Mouse (Mus musculus) Muller cell, postnatal 12 days (primary cell): Measurements from ENCODE around the gene Rnaseh2c.

Source experiments
- DNase-seq: peaks from one replicate; pipeline ENCODE4 v3.0.0-alpha.2; 2015; ENCODE audit errors: inconsistent ontology term

Rnaseh2c gene

GRCm38 (mm10) chr19:5636036-5636570, 34.4 kb downstream of the Rnaseh2c start:
- DNase-seq, result no peak

- no peak for DNase-seq
Observed at GRCm38 (mm10) chr19:5636571-5637041, 34.9 kb downstream of the Rnaseh2c start.

DNA sequence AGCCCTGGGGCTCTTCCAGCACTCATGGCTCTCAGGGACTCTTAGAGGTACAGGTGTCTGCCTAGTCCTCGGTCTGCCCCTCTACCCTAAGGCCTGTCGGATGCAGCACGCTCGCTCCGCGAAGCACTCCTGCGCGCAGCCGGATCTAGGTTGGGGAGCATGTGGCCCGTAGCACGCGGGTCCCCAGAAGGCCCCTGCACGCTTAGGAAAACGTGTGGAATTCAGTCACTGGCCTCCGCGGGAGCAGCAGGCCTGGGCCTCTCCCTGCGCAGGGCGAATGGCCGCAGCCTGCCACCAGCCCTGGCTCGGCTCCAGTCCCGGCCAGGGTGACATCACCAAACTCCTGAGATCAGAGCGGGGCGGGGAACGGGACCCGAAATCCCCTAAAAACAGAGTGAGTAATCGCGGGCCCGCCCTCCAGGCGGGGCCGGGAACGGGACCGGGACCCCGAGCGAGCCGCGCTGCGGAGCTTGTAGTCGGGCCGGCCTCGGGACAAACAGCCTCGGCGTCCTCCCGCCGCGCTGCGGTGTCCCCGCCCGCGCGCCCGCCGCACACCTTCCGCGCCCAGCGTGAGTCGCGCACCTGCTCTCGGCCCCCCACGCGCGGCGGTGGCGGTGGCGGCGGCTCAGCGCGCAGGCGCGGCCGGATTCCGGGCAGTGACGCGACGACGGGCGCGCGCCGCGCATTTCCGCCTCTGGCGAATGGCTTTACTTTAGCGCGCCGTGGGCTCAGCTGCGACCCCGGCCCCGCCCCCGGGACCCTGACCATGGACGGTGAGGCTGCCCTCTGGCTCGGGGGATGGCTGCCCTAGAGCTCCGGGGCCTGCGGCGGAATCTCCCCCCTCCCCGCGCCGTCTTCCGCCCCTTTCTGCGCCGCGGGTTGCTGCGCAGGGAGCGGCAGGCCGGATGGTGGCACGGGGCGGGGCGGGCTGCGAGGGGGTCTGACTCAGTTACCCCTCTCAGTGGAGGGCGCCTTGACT, 35.7 kb downstream of the Rnaseh2c start, which contains the start of gene Rela:
Gene Rela, plus strand, starts transcription at position 415 of the 979 bp plus-strand sequence.
- peak; percentile 99 for DNase-seq

- DNase-seq, result no peak
Observed at GRCm38 (mm10) chr19:5638416-5639005, 36.8 kb downstream of the Rnaseh2c start.

DNA sequence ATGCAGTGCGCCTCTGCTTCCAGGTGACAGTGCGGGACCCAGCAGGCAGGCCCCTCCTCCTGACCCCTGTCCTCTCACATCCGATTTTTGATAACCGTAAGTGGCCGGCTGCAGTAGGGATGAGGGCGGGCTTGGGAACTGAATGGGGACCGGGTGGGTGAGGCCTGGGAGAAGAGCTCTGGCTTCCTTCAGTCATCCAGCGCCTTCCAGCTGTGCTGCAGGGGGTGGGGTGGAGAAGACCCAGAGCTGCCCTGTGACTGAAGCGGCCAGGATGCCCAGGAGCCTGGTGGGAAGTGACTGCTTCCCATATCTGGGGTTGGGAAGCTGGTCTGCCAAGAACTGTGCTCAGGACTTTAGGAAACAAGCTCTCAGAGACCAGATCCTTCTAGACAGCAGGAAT, 38.7 kb downstream of the Rnaseh2c start:
- no peak for DNase-seq

DNA sequence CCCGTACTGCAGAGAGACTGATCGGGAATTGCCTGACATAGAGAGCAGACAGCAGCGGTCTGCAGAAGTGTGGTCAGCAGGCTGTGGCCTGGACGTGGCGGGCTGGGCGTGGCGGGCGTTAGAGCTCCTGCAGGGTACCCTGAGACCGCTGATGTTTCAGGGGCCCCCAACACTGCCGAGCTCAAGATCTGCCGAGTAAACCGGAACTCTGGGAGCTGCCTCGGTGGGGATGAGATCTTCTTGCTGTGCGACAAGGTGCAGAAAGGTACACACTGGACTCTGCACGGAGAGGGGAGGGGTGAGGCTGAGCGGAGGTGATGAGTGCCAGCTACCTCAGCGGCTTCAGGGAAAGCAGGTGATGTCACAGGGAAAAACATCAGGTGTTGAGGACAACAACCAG, 39.3 kb downstream of the Rnaseh2c start:
- DNase-seq, result no peak

- DNase-seq, result no peak
Observed at GRCm38 (mm10) chr19:5641641-5642040, 40.0 kb downstream of the Rnaseh2c start.

GRCm38 (mm10) chr19:5645280-5645679, 43.6 kb downstream of the Rnaseh2c start:
- DNase-seq, result no peak

GRCm38 (mm10) chr19:5646731-5647330, 45.2 kb downstream of the Rnaseh2c start:
- DNase-seq, result no peak

DNA sequence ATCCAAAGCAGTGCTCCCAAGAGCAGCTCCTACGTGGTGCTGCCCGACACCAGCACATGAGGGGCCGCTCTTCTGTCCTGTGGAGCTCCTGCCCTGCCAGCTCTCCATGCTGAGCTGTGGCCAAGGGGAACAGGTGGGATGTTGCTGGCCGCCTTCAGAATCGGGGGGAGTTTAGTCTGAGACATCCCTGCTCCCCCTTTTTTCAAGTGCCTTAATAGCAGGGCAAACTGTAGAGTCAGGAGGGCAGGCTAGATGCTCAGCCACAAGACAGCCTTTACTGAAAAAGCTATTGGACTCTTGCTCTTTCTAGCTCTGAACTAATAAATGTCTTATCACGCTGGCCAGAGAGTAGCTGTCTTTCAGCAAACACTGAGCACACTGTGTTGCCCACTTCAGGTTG, 46.1 kb downstream of the Rnaseh2c start:
- DNase-seq, result no peak

DNA sequence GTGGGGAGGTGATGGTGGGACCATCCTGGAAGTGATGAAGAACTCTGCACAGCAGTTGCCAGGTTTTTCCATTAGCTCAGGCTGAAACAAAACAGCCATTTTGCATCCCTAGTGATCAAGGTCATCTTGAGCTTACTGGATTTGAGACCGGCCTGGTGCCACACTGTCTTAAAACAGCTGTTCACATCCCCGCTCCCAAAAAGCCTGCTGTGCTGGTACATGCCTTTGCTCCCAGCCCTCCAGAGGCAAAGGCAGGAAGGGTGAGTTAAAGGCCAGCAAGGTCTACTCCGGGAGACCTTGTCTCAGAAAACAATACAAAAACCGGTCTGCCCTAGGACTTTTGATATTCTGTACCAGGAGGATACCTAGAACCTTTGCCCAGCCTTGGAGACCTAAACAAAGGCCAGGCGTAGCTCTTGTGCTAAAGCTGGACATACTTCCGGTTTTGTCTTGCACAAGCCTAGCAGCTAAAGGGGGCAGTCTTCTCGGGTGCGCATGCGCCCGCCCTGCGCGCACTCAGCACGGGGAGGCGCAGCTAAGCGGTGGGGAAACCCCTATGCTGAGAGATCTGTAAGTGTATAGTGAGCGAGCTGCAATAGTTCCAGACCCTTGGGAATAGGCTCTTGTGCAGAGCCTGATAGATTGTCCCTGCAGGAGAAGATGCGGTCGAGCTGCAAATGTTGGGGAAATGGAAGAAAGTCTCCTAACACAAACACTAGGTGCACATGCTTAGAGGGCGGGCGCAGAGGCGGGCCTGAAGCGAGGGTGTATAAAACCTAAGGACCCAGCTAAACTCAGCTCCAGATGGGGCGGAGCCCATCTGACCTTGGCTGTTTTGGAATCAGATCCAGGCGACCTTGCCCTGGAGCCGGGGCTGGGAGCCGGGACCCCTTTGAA, 47.0 kb downstream of the Rnaseh2c start:
- DNase-seq, result peak; percentile 82

GRCm38 (mm10) chr19:5649298-5649741, 47.6 kb downstream of the Rnaseh2c start:
- no peak for DNase-seq

DNA sequence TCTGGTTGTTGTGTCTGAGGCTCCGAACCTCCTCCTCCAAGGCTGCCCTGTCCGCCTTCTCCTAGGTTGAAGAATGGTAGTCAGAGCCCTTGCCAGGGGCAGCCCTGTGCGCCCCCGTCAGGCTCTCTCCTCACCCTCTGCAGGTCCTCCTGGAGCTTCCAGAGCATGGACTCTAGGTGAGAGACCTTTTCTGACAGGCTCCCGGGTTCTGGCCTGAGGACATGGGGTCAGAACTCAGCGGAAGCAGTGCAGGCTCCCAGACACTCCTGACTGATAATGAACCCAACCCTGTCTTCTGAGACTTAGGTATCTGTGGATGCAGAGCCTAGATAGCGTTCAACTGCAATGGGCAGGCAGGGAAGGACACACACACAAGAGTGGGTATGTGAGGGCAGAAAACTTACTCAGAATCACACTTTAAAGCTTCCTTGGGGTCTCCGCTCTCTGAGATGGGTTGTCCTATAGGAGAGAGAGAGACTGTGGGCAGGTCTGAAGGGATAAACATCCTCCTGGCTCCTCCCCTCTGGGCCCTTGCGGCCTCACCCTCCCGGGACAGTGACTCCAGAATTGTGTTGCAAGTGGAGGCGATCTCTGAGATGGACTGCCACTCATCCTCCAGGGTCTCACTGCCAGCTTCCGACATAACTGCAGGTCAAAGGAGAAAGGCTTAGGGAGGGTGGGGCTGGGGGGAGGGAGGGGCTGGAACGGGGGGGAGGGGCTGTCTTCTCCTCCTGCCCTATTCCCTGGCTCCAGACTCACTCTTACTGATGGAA, 50.0 kb downstream of the Rnaseh2c start:
- DNase-seq, result no peak

GRCm38 (mm10) chr19:5652570-5652969, 50.9 kb downstream of the Rnaseh2c start:
- DNase-seq, result no peak

DNA sequence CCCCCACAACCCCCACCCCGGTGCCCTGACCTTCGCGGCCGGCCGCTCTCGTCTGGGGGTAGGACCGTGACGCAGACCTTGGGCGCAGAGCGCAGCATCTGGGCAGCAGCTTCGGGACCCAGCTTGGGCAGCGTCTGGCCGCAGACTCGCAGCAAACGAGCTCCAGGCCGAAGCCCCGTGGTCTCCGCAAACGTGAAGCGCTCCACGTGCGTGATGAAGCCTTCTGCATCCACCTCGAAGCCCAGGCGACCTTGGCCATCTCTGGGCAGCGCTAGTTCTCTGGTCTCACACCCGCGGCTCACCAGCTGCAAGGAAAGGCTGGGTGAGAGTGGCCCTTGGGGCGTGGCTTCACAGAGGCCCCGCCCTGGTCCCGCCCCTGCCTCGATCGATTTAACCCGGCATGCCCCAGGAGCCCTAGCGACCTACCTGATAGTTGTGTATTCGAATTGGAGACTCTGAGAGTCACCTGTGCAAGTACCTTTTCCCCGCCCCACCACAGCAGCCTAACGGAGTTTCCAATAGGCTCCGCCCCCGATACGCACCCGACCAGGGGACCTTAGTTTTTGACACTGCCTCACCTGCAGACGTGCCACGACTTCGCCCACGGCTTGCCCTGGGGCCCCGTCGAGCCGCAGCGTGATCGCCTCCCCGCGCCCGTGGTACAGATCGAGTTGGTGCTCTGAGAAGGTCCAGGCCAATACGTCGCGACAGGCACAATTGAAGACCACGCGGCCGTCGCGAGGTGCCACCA, 52.5 kb downstream of the Rnaseh2c start:
- DNase-seq, result peak; percentile 47

GRCm38 (mm10) chr19:5654720-5655298, 53.1 kb downstream of the Rnaseh2c start:
- peak; percentile 16 for DNase-seq
